Mouse (Mus musculus) embryonic fibroblast, embryonic 13.5 days (primary cell): ENCODE measurements around the gene Rbfox3.
A peak's percentile ranks its signal among the peaks of the same experiment; 100 is the strongest.

Experiments used
- CTCF ChIP-seq: IDR thresholded peaks from 2 replicates; pipeline ENCODE4 v1.5.1; 2011; ENCODE audit warnings: mild to moderate bottlenecking, control low read depth, low read length, moderate library complexity, borderline replicate concordance; ENCODE audit not compliant: insufficient read depth
- POLR2A ChIP-seq: IDR thresholded peaks from 2 replicates; pipeline ENCODE4 v1.6.1; 2011; ENCODE audit warnings: low read depth, mild to moderate bottlenecking, control low read depth, low read length, moderate library complexity

DNA sequence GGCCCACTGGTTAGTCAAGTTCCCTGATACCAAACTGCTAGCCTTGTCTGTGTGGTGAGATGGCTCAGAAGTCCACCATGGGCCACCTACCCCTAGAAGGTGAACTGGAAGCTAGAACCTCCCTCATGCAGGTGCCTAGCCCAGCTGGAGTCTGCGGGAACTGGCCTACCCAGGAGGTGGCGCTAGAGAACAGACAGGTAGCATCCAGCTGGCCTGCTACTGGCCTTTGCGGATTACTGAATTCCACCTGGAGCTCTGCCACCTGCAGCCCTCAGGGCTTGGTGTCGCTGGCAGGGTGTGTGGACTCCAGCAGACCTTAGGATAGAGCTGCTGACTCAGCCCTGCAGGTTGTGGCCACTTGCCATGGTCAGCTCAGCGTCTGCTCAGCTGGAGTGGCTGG is 263.0 kb downstream of the Rbfox3 start:
- TF ChIP-seq CTCF: peak; percentile 27; the same call in 1 of the 2 replicates
- no peak for TF ChIP-seq POLR2A
